Mouse (Mus musculus) embryonic facial prominence, embryonic 15.5 days (tissue): ENCODE measurements around the gene Ensa. TPM values are rescaled to one million over a fixed set of nuclear protein-coding genes. Genes with fewer than 3 reads are reported as not detected.
A peak's percentile ranks its signal among the peaks of the same experiment; 100 is the strongest.

Experiments used
- ATAC-seq: fragments of 200-750 bp; cut with Nextera tagmentation; 2 replicates; pipeline ENCODE4 v1.8.0; 2017; ENCODE audit warnings: low read depth, moderate TSS enrichment; ENCODE audit not compliant: insufficient number of reproducible peaks, low FRiP score, low TSS enrichment
- H3K27ac ChIP-seq: fragments of 300-500 bp; sonication (generic); replicated peaks from 2 replicates; pipeline ENCODE4 v1.5.1; 2015; ENCODE audit warnings: mild to moderate bottlenecking, inconsistent platforms
- H3K27me3 ChIP-seq: fragments of 300-500 bp; sonication (generic); 2 replicates; pipeline ENCODE4 v1.6.1; 2015; ENCODE audit warnings: inconsistent platforms
- H3K36me3 ChIP-seq: fragments of 300-500 bp; sonication (generic); 2 replicates; pipeline ENCODE4 v1.6.1; 2015; ENCODE audit warnings: mild to moderate bottlenecking, inconsistent platforms
- H3K4me1 ChIP-seq: fragments of 300-500 bp; sonication (generic); 2 replicates; pipeline ENCODE4 v1.6.1; 2015; ENCODE audit warnings: inconsistent platforms
- H3K4me2 ChIP-seq: fragments of 300-500 bp; sonication (generic); replicated peaks from 2 replicates; pipeline ENCODE4 v1.6.1; 2015; ENCODE audit warnings: mild to moderate bottlenecking, inconsistent platforms
- H3K4me3 ChIP-seq: fragments of 300-500 bp; sonication (generic); replicated peaks from 2 replicates; pipeline ENCODE4 v1.5.1; 2015; ENCODE audit warnings: mild to moderate bottlenecking, inconsistent platforms
- H3K9ac ChIP-seq: fragments of 300-500 bp; sonication (generic); 2 replicates; pipeline ENCODE4 v1.6.1; 2015; ENCODE audit warnings: inconsistent platforms
- H3K9me3 ChIP-seq: fragments of 300-500 bp; sonication (generic); replicated peaks from 2 replicates; pipeline ENCODE4 v1.6.1; 2016; ENCODE audit warnings: inconsistent platforms
- WGBS: fragments of 180-500 bp; shearing (Covaris S2); methylation state at CpG from one replicate; pipeline ENCODE4 v1.1.7; 2015; 5-methylcytosine and 5-hydroxymethylcytosine counted together
- polyA plus RNA-seq: library from polyadenylated mRNA; unstranded; fragments of >200 nt; fragmentation: Nextera tagmentation; extraction: Ambion mirVana; gene quantifications from 2 replicates; pipeline ENCODE4 v1.2.1, GENCODE M21; 2015

Ensa gene
- polyA plus RNA-seq, 1 experiment from 2014 or later, result 77.9 TPM

DNA sequence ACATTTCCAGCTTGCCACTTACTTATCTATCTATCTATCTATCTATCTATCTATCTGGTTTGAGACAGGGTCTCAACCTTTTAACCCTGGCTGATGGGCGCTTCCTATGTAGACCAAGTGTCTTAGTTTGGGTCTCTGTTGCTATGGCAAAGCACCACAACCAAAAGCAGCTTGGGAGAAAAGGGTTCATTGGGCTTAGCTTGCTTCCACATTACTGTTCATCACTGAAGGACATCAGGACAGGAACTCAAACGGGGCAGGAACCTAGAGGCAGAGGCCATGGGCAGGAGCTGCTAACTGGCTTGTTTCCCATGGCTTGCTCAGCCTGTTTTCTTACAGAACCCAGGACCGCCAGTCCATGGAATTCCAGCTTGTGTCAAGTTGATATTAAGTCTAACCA lies 32.3 kb downstream of the Ensa start:
- H3K27me3 ChIP-seq, result no peaks in the 10 kb centered on the region
- no peaks in the 10 kb centered on the region for H3K9me3 ChIP-seq
- peaks cover 9% of the 10 kb centered on the region for H3K36me3 ChIP-seq
- no peak overlapping the region for H3K4me3 ChIP-seq
- H3K4me1 ChIP-seq, result peaks cover 34% of the 10 kb centered on the region
- ATAC-seq, result no peak
- no peak overlapping the region for H3K4me2 ChIP-seq
- H3K9ac ChIP-seq, result no peak overlapping the region
- H3K27ac ChIP-seq, result no peak overlapping the region
- WGBS, result 89% methylated on average over 3 of the region's 3 CpGs

- no peak for ATAC-seq
Measured at GRCm38 (mm10) chr3:95657711-95658110, 32.9 kb downstream of the Ensa start.

GRCm38 (mm10) chr3:95658236-95658867 lies 33.6 kb downstream of the Ensa start, which contains the start of gene Mcl1:
TSS of gene Mcl1 (plus strand) at chr3:95658788.
- Histone ChIP-seq H3K4me3 (peak within 1 kb of the TSS; percentile 93), H3K27ac (peak within 1 kb of the TSS; percentile 97), H3K4me1 (peaks cover 41% of the 10 kb centered on the region), H3K4me2 (peak within 1 kb of the TSS; percentile 69), H3K9me3 (no peaks in the 10 kb centered on the region), H3K9ac (peak within 1 kb of the TSS; percentile 99), H3K27me3 (no peaks in the 10 kb centered on the region), H3K36me3 (peaks cover 19% of the 10 kb centered on the region)
- ATAC-seq, result peak; percentile 97
- under 1% methylated on average over 43 of the region's 43 CpGs for WGBS

More at GRCm38 (mm10) chr3:95657711-95658110, 32.9 kb downstream of the Ensa start:
- no peaks in the 10 kb centered on the region for H3K9me3 ChIP-seq
- H3K27ac ChIP-seq, result peak overlapping the region; percentile 97; the same call in 1 of the 2 replicates
- H3K4me1 ChIP-seq, result peaks cover 40% of the 10 kb centered on the region
- 0 out of 2 replicates have a peak overlapping the region, but pooled peaks have one; percentile 71 for H3K9ac ChIP-seq
- H3K36me3 ChIP-seq, result peaks cover 15% of the 10 kb centered on the region
- H3K27me3 ChIP-seq, result no peaks in the 10 kb centered on the region
- 91% methylated on average over 3 of the region's 3 CpGs for WGBS
- peak overlapping the region; percentile 55 for H3K4me2 ChIP-seq
- peak overlapping the region; percentile 93 for H3K4me3 ChIP-seq

DNA sequence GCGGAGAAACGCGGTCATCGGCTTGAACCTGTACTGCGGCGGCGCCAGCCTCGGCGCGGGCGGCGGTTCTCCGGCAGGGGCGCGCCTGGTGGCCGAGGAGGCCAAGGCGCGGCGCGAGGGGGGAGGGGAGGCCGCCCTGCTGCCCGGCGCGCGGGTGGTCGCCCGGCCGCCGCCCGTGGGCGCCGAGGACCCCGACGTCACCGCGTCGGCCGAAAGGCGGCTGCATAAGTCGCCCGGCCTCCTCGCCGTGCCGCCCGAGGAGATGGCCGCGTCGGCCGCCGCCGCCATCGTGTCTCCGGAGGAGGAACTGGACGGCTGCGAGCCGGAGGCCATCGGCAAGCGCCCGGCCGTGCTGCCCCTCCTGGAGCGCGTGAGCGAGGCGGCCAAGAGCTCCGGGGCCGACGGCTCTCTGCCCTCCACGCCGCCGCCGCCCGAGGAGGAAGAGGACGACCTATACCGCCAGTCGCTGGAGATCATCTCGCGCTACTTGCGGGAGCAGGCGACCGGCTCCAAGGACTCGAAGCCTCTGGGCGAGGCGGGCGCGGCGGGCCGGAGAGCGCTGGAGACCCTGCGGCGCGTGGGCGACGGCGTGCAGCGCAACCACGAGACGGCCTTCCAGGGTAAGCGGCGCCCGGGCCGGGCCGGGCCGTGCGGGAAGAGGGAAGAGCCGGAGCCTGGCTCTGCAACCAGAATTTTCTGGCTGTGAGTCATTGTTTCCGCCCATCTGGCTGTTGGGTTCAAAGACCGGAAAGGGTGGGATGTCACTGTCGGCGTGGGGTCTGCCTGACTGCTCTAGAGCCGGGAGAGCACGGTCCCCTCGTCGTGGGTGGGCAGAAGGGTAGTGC lies 34.3 kb downstream of the Ensa start:
- Histone ChIP-seq H3K27ac (peak overlapping the region; percentile 97), H3K4me3 (peak overlapping the region; percentile 93), H3K36me3 (peaks cover 26% of the 10 kb centered on the region), H3K4me2 (peak overlapping the region; percentile 69), H3K9me3 (no peaks in the 10 kb centered on the region), H3K27me3 (no peaks in the 10 kb centered on the region), H3K9ac (peak overlapping the region; percentile 99), H3K4me1 (peaks cover 43% of the 10 kb centered on the region)
- peak; percentile 45 for ATAC-seq
- under 1% methylated on average over 106 of the region's 113 CpGs for WGBS

DNA sequence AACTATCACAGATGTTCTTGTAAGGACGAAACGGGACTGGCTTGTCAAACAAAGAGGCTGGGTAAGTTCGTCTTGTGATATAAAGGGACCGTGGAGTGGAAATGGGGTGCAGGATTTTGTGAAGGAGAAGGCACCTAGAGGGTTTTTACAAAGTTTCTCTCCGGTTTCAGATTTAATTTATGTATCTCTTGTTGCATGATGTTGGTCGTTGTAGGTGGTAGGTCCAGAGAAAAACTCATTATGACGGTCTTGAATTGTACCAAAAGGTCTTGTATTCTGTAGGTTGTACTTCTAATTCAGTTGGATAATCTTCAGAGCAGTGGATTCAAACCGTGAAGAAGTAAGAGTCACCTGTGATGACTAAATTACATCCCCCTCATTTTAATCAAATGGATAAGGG lies 35.2 kb downstream of the Ensa start:
- Histone ChIP-seq H3K4me2 (peak overlapping the region; percentile 69), H3K4me1 (peaks cover 48% of the 10 kb centered on the region), H3K27ac (peak overlapping the region; percentile 97), H3K9me3 (no peaks in the 10 kb centered on the region), H3K36me3 (peaks cover 35% of the 10 kb centered on the region), H3K4me3 (peak overlapping the region; percentile 93), H3K27me3 (no peaks in the 10 kb centered on the region), H3K9ac (peak overlapping the region; percentile 99)
- WGBS, result 2% methylated on average over 8 of the region's 8 CpGs
- ATAC-seq, result no peak

DNA sequence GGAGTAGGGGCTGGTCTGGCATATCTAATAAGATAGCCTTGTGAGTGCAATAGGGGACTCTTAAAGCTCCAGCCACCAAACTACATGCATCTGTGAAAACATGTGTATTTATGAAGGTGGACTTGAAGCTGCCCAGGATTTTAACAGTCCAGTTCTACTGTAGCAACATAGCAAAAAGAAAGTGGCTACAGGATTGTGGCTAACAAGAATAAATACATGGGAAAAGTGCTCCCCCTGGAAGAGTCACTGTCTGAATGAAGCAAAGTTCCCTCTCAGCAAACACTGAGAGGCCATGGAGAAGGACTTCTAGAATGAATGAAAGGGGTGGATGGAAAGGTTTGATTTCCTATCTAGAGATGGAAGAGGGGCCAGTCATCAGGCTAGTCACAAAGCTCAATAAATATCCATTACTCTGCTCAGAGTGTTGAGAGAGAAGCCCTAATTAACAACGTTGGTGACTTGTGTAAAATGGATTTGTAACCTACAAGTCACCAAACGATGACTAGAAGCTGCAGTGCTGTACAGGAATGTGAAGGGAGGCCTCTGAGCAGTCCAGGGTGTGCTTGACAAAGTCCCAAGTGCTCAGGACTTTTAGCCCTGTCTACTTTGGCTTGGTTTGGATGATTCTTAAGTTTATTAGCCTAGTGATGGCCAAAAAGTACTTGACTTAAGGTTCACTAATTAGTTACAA lies 36.1 kb downstream of the Ensa start:
- H3K4me1 ChIP-seq, result peaks cover 49% of the 10 kb centered on the region
- no peak for ATAC-seq
- H3K9ac ChIP-seq, result peak overlapping the region; percentile 99; the same call in 1 of the 2 replicates
- H3K27me3 ChIP-seq, result no peaks in the 10 kb centered on the region
- no peaks in the 10 kb centered on the region for H3K9me3 ChIP-seq
- H3K4me3 ChIP-seq, result peak overlapping the region; percentile 93
- 32% methylated on average over 2 of the region's 2 CpGs for WGBS
- peak overlapping the region; percentile 69 for H3K4me2 ChIP-seq
- peaks cover 41% of the 10 kb centered on the region for H3K36me3 ChIP-seq
- no peak overlapping the region for H3K27ac ChIP-seq

GRCm38 (mm10) chr3:95661945-95662715 lies 37.3 kb downstream of the Ensa start:
- peaks cover 47% of the 10 kb centered on the region for H3K36me3 ChIP-seq
- peak overlapping the region; percentile 28 for H3K4me2 ChIP-seq
- no peak overlapping the region for H3K9ac ChIP-seq
- ATAC-seq, result no peak
- H3K27me3 ChIP-seq, result no peaks in the 10 kb centered on the region
- H3K27ac ChIP-seq, result no peak overlapping the region; the same call in 1 of the 2 replicates
- H3K4me1 ChIP-seq, result peaks cover 55% of the 10 kb centered on the region
- H3K4me3 ChIP-seq, result peak overlapping the region; percentile 15
- WGBS, result 42% methylated on average over 7 of the region's 7 CpGs
- H3K9me3 ChIP-seq, result no peaks in the 10 kb centered on the region

DNA sequence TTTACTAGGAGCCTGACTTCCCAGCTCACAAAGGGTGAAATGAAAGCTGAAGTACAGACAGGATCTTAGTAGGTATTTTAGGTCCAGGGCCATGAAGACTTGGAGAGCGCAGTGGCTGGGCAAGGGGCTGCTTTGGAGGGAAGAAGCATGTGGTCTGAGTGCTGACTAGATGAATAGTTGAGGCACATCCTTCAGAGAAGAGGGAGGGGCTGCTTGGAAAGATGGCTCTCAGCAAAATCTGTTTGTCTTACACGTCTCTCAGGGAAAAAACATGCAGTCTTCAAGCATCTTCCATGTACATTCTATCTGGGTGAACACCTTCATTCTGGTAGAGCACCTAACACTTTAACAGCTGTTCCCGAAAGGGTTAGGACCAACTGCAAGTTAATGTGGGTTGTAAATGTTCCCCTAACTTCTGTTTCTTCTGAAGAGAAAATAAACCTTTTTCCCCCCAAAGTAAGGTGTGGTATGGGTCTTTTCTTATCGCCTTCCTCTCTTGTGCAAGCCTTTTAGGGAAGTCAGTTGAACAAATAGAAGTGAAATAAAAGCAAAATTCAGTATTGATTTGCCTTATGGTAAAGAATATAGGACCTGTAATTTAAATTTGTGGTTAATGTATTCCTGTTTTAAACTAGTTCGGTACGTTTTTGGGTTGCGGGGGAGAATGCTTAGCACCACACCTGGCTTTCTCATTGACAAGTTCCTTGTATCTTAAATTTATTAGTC lies 38.1 kb downstream of the Ensa start:
- peak overlapping the region; percentile 15; the same call in 1 of the 2 replicates for H3K4me3 ChIP-seq
- peaks cover 47% of the 10 kb centered on the region for H3K36me3 ChIP-seq
- H3K27ac ChIP-seq, result no peak overlapping the region; the same call in 1 of the 2 replicates
- peaks cover 58% of the 10 kb centered on the region for H3K4me1 ChIP-seq
- no peak overlapping the region for H3K9ac ChIP-seq
- no peaks in the 10 kb centered on the region for H3K27me3 ChIP-seq
- WGBS, result 74% methylated on average over 7 of the region's 7 CpGs
- no peaks in the 10 kb centered on the region for H3K9me3 ChIP-seq
- no peak overlapping the region; the same call in 1 of the 2 replicates for H3K4me2 ChIP-seq
- no peak for ATAC-seq

DNA sequence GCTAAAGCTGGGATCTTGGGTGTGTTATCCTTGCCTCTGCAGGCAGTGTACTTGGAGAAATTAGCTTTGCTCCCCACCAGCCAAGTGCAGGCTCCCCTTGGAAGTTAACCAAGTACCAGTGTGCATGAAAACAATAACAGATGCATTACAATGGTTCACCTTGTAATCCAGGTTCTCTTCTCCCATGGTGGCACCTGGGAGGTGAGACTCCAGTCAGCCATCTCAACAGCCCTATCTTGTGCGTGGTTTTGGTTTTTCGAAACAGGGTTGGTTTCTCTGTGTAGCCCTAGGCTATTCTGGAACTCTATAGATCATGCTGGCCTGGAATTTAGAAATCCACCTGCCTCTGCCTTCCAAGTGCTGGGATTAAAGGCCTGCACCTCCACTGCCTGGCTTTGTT lies 38.7 kb downstream of the Ensa start:
- H3K27me3 ChIP-seq, result no peaks in the 10 kb centered on the region
- no peak for ATAC-seq
- H3K9ac ChIP-seq, result no peak overlapping the region
- H3K4me3 ChIP-seq, result no peak overlapping the region
- WGBS, result 73% methylated on average over 2 of the region's 2 CpGs
- peaks cover 63% of the 10 kb centered on the region for H3K4me1 ChIP-seq
- H3K4me2 ChIP-seq, result no peak overlapping the region
- H3K9me3 ChIP-seq, result no peaks in the 10 kb centered on the region
- no peak overlapping the region; the same call in 1 of the 2 replicates for H3K27ac ChIP-seq
- peaks cover 48% of the 10 kb centered on the region for H3K36me3 ChIP-seq
